Mouse (Mus musculus): ENCODE data around the gene Dedd2.

Dedd2 gene

DNA sequence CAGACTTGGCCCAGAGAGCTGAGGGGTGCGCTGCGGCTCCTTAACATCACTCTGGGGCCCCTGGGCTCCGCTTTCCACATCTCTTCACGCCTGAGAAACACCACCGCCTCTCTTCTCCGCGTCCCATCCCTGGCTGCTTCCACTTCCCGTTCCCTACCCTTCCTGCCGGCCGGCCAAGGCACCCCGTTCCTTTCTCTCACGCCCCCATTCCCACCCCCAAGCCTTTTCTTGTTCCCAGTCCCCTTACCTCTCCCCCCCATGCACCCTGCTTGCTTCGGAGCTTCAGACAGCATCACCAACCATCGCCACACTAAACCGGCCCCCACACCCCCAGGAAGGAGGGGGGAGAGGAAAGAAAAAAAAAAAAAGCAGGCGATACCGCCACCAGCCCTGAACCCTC, 42.1 kb downstream of the Dedd2 start:
- no peak for DNase-seq

DNA sequence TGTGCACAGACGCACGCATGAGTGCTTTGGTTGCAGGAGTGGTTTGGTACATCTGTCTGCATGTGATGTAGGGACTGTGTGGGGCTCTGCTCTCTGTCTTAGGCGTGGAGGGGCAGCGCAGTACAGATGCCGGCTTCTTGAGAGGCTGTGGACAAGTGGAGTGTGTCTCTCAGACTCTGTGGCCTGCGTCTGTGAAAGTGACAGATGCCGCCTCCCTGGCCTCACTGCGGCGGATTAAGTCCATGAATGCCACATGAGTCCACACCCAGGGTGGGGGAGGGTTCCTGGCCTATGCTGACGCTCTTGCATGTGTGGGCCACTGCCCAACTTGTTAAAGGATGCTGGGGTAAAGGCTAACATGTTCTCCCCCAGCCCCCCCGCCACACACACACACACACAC, 46.1 kb downstream of the Dedd2 start:
- DNase-seq, result no peak

DNA sequence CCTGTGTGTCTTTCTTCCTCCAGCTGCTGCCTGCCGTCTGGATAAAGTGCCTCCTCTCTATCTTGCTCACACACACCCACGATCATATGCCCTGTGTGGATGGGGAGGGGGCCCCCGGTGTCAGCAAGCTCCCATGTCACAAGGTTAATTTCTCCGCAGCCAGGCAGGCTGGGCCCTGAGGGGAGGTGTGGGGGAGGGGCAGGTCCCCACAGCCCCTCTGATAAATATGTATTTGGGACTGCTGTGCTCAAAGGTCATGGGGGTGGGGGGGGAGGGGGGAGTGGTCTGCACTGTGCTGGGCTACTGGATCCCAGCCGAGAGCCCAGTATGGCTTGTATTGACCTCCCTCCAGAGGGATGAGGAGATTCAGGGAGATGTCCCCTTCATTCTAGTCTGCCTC, 47.7 kb downstream of the Dedd2 start:
- no peak for DNase-seq

DNA sequence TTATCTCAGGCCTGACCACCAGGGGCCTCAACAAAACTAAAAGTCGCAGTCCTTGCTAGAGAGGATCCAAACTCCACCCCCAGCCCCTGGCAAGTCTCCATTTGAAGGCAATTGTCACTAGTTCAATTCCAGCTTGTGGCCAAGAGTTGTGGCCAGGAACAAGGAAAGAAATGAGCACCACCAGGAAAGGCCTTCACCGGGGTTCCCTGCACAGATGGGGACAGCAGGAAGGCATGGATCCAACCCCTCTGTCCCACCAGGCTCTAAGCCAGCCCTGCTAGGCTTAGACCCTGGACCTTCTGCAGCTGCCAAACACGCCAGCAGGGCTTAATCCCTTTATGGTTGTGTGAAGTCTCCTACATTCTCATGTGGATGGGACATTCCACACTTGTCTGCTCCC, 49.8 kb downstream of the Dedd2 start:
- no peak for DNase-seq

DNA sequence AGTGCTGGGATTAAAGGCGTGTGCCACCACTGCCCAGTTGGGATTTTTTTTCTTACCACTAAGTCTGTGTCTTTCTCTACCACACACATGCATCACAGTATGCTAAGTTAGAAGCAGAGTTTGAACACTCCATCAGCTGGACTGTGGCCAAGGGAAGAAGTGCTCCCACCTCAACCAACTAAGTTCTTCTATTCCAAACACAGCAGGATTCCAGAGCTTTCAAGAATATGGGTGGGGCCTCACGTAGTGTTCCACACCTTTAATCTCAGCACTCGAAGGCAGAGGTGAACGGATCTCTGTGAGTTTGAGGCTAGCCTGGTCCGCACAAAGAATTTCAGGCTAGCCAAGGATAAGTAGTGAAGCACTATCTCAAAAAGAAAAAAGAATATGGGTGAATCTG, 54.3 kb downstream of the Dedd2 start:
- no peak for DNase-seq

DNA sequence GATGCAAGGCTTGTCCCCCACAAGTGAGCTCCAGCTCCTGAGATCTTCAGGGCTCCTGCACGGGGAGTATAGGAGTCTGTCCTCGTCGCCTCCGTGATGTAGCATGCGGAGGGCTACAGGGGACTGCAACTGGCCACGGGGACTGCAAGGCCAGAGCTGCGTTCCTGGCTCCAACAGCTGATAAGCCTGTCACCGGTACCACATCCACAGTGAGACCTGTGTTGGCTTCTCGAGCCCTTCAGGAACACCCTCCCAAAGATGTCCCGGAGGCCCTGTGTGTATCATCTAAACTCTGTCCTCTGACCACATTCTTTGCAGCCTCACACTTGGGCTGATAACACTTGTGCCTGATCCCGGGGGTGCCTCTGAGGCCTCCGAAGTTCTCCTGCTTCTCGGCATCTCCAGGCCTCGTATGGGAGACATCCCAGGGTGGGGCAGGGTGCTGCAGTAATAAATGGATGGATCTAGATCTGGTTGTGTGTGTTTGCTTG, 64.2 kb downstream of the Dedd2 start:
- DNase-seq, result no peak

DNA sequence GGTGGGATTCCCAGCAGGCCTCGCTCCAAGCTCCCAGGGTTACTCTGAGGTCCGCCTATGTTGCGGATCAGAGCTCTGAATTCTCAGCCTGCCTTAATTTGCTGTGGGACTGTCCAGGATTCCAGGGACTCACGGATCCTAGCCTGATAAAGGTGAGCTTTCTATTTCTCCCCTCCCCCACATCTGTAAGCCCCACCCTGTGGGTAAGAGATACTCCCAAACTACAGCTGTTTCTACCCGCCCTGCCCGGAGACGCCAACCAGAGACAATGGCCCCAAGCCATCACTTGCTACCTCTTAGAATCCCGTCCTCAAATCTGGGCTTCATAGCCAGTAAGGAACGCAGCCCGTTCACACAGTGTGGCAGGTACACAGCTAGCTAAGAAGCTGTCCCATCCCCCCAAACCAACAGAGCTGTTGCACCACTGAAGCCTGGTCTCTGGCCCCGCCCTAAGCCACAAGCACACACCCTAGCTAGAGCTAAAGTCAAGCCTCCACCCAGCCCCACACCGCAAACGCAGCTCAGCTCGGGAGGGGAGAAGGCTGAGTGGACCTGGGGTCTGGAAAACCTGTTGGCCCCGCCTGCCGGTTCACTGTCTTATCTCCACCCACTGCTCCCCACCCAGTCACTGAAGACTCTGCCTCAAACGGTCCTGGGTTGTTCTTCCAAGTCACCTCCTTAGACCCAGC, 64.8 kb downstream of the Dedd2 start:
- peak; percentile 68 for DNase-seq

DNA sequence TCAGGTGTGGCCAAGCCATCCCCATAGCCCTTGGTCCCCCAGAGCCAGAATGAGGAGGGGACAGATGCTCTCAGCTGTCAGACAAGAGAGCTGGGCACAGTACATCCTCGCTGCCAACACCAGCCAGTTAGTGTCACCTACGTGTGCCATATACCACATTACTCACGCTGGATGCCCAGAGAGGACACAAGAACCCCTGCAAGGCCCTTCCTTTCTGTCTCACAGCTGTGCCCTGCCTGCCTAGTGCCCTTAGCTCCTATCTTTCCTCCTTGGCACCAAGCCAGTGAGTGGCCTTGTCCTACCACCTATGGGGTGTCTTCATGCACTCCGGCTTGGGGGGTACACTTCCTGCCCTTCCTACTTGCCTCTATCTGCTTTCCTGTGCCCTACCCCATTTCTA, 65.8 kb downstream of the Dedd2 start:
- no peak for DNase-seq

DNA sequence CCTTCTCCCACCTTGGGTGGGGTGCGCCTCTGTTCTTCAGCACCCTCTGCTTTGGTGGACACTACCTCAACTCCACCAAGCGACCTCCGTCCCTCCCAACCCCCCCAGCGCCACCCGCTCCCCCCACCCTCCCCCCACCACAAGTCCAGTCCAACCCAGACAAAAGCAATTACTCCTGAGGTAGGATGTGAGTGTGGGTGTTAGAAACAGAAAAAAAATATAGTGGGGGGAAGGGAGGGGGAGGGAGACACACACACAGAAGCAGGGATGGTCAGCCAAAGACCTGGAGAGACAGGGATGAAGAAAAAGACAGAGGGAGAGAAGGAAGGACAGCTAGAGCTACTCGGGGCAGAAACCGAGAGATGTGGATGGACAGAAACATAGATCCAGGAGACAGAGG, 66.6 kb downstream of the Dedd2 start:
- DNase-seq, result no peak

DNA sequence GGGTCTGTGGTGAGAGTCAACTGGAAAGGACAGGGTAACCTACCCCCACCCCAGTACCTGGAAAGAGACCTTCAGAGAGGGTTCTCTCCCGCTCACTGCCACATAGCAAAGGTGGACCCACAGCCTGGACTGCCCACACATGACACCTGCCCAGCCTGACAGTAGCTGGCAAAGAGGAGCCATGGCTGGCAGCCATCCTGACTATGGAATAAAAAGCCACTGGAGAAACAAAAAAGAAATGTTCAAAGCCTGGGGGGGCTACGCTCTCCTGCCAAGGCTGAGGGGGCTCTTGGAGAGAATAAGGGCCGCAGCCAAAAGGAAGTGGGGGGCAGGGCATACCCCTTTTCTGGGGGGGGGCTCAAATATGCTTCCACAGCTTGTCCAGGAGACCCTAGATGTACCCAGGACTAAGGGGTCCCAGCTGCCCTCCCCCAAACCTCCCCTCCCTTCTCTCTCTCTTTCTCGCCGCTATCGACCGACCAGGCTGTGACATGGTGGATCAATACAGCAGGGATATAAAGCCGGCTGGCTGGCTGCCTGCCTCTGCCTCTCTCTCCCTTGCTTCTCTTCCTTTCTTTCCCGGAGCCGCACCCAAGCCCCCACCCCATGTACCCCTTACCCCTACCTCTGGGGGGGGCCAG, 68.4 kb downstream of the Dedd2 start:
- no peak for DNase-seq

DNA sequence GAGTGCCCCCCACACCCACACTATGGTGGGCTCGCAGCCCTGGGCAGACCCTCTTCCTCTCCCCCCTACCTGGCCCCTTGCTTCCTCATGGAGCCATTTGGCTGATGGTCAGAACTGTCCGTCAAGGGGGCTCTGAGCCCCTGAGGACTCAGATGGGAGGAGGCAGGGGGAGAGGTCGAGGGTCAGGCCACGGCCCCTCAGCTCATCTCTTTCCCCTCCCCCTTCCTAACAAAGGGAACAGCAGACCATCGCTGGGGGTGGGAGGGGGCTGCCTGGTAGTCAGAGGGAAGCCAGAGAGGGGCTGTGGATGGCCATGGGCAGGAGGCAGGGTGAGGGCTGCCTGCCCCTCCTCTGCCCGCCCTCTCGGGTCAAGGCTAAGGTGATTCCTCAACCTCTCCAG, 69.4 kb downstream of the Dedd2 start:
- DNase-seq, result no peak

DNA sequence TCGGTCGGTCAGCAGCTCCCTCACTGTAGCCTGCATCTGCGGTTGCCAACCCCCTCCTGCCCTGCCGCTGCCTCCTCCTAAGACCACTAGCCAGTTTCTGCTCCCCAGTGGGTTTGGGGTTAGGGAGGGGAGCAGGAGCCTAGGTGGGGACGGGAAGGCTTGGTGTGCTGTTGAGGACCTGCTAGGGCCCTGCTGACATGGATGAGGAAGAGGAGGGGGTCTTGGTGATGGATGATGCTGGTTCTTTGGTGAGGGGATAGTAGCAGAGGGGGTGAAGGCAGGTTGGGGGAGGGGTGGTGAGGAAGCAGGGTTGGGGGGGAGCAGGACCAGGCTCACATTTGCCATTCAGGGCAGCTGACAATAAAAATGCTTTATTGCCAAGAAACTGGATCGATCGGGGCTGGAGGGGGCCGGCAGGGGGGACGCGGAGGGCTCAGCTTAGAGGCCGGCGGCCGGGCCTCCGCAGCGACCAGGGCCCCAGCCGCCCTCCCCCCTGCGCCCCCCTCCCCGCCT, 70.2 kb downstream of the Dedd2 start:
- DNase-seq, result no peak

All from thymus, postnatal 4 days (tissue).